In the genomic region with DNA sequence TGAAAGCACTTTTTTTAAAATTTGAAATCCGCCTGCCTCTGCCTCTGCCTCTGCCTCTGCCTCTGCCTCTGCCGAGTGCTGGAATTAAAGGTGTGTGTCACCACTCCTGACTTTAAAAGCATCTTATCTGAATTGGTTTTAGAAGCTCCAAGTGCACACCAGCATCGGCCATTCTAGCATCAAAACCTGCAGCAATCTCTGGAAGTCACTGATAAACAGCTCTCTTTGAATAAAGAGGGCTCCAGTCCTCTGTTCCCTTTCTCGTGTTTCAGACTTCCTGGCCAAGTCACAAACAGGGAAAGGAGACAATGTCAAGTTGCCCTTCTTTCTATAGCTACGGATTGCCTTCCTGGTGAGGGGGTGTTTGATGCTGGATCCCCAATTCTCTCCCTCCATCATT, we compare ENCODE assay signal across 13 mouse cellular contexts.
A peak's percentile ranks its signal among the peaks of the same experiment; 100 is the strongest.
DNase-seq lines count a peak whose midpoint lies in the region; ATAC-seq and TF ChIP-seq lines count a peak whose summit lies in the region.
"Had no signal": no experiment of that assay in that cellular context is flagged by ENCODE, and none has a peak within 500 bp of the region (broad histone marks: within the 10 kb centered on the region; RNA-seq: fewer than 3 reads in every experiment).

No protein-coding gene starts in this region.

- H3K4me2 ChIP-seq in kidney, embryonic 14.5 days (replicated peaks; ENCODE audit: low read depth, low read length) = no peak overlapping the region
- no peak overlapping the region for H3K4me2 ChIP-seq in liver, embryonic 11.5 days
- no peak overlapping the region for H3K4me2 ChIP-seq in hindbrain, embryonic 14.5 days (replicated peaks)
- H3K4me2 ChIP-seq: neural tube, embryonic 12.5 days had no signal

- H3K4me1 ChIP-seq in heart, adult 2 months (ENCODE audit: control insufficient read depth, insufficient read depth, low read length) = peaks cover 26% of the 10 kb centered on the region
- peaks cover 6% of the 10 kb centered on the region; the same call in 1 of the 2 replicates for H3K4me1 ChIP-seq in kidney, adult 2 months (ENCODE audit: control insufficient read depth, insufficient read depth, low read length)
- peaks cover 10% of the 10 kb centered on the region; the same call in 1 of the 2 replicates for H3K4me1 ChIP-seq in kidney, embryonic 14.5 days (ENCODE audit: control insufficient read depth, insufficient read depth, low read length)
- peaks cover 0 to 18% of the 10 kb centered on the region in 2 experiments; a peak in 2 of 4 replicates for H3K4me1 ChIP-seq in MEL (ENCODE audit: control insufficient read depth in 1 of 2, insufficient read depth in 2 of 2, low read length in 2 of 2)
- H3K4me1 ChIP-seq in liver, embryonic 11.5 days (replicated peaks; ENCODE audit: control insufficient read depth, insufficient read depth, low read length) = peaks cover 9% of the 10 kb centered on the region; the same call in 1 of the 2 replicates
- H3K4me1 ChIP-seq in hindbrain, embryonic 14.5 days (replicated peaks; ENCODE audit: control insufficient read depth, insufficient read depth, low read length) = peaks cover 7% of the 10 kb centered on the region

- no peak for ATAC-seq in kidney, embryonic 14.5 days (ENCODE audit: low FRiP score, low TSS enrichment)
- no peak for ATAC-seq in liver, embryonic 11.5 days (replicated peaks; ENCODE audit: low FRiP score)
- no peak for ATAC-seq in hindbrain, embryonic 14.5 days (ENCODE audit: low FRiP score)
- ATAC-seq: hindbrain, postnatal 0 days had no signal

- H3K27ac ChIP-seq in heart, adult 2 months = peak overlapping the region; percentile 59
- H3K27ac ChIP-seq in kidney, adult 2 months (ENCODE audit: insufficient read depth, low read depth, low read length) = peak overlapping the region; percentile 48; the same call in 1 of the 2 replicates
- H3K27ac ChIP-seq in kidney, embryonic 14.5 days (ENCODE audit: low read depth, low read length) = no peak overlapping the region; the same call in 1 of the 2 replicates
- peak overlapping the region; percentile 77 for H3K27ac ChIP-seq in MEL (ENCODE audit: control insufficient read depth, low read depth, low read length)
- peak overlapping the region; percentile 45 for H3K27ac ChIP-seq in liver, embryonic 11.5 days (ENCODE audit: low read depth, low read length)
- H3K27ac ChIP-seq in hindbrain, embryonic 14.5 days = no peak overlapping the region
- H3K27ac ChIP-seq: neural tube, embryonic 12.5 days had no signal

- H3K9ac ChIP-seq in heart, adult 2 months (ENCODE audit: low read depth, low read length) = no peak overlapping the region
- no peak overlapping the region for H3K9ac ChIP-seq in kidney, embryonic 14.5 days (ENCODE audit: low read depth, low read length)
- H3K9ac ChIP-seq in MEL (ENCODE audit: control insufficient read depth, low read depth, low read length, poor library complexity, severe bottlenecking) = no peak overlapping the region
- no peak overlapping the region for H3K9ac ChIP-seq in liver, embryonic 11.5 days (ENCODE audit: low read depth, low read length)
- H3K9ac ChIP-seq in hindbrain, embryonic 14.5 days = no peak overlapping the region
- H3K9ac ChIP-seq: neural tube, embryonic 12.5 days had no signal

- TF ChIP-seq POLR2A in heart, adult 2 months (IDR thresholded peaks at IDR 0.05; ENCODE audit: insufficient read depth, low read depth, low read length) = no peak
- no peak for TF ChIP-seq POLR2A in kidney, adult 2 months (IDR thresholded peaks at IDR 0.05; ENCODE audit: low read depth, low read length)
- no peak for TF ChIP-seq POLR2A in MEL (IDR thresholded peaks at IDR 0.05; ENCODE audit: control insufficient read depth in 1 of 2, insufficient read depth in 1 of 2, low read depth in 1 of 2, low read length in 2 of 2, poor library complexity in 1 of 2)

- H3K79me2 ChIP-seq in heart, adult 2 months (replicated peaks; ENCODE audit: control insufficient read depth, insufficient read depth, low read length) = no peaks in the 10 kb centered on the region
- H3K79me2 ChIP-seq in MEL (ENCODE audit: control insufficient read depth, insufficient read depth, low read length, poor library complexity) = no peaks in the 10 kb centered on the region

- no peak for DNase-seq in heart, adult 2 months
- DNase-seq in heart, adult 9 months (ENCODE audit: low spot score in 2 of 2) = no peak
- DNase-seq in kidney, adult 2 months = no peak
- peak; percentile 63 for DNase-seq in MEL (ENCODE audit: low read depth, low spot score)
- no peak for DNase-seq in liver, embryonic 11.5 days (ENCODE audit: low spot score)
- no peak for DNase-seq in layer of hippocampus, adult 9-11 months
- no peak for DNase-seq in hindbrain, embryonic 14.5 days (ENCODE audit: low spot score)
- DNase-seq: cerebellum, adult 9-10 months; layer of hippocampus, postnatal 36 days; right cerebral cortex, postnatal 4 days had no signal

- peaks cover 5% of the 10 kb centered on the region for H3K36me3 ChIP-seq in heart, adult 2 months (ENCODE audit: control insufficient read depth, insufficient read depth, low read length)
- H3K36me3 ChIP-seq in kidney, adult 2 months (ENCODE audit: control insufficient read depth, insufficient read depth, low read length) = no peaks in the 10 kb centered on the region
- H3K36me3 ChIP-seq in kidney, embryonic 14.5 days (ENCODE audit: control insufficient read depth, insufficient read depth, low read length) = no peaks in the 10 kb centered on the region
- peaks cover 0 to 12% of the 10 kb centered on the region in 2 experiments; a peak in 2 of 4 replicates for H3K36me3 ChIP-seq in MEL (ENCODE audit: control insufficient read depth in 1 of 2, insufficient read depth in 2 of 2, low read length in 2 of 2)
- no peaks in the 10 kb centered on the region for H3K36me3 ChIP-seq in liver, embryonic 11.5 days (ENCODE audit: control insufficient read depth, insufficient read depth, low read length)
- 0 out of 2 replicates have a peak, but pooled peaks cover 4% of the 10 kb centered on the region for H3K36me3 ChIP-seq in hindbrain, embryonic 14.5 days (replicated peaks; ENCODE audit: control insufficient read depth, insufficient read depth)
- H3K36me3 ChIP-seq: neural tube, embryonic 12.5 days had no signal

- TF ChIP-seq RAD21 in MEL (IDR thresholded peaks at IDR 0.05; ENCODE audit: low read depth, low read length) = no peak

- WGBS in heart, adult 2 months = 26% methylated on average over 5 of the region's 5 CpGs
- WGBS in kidney, adult 2 months = 61% methylated on average over 5 of the region's 5 CpGs
- WGBS in kidney, embryonic 14.5 days = 64% methylated on average over 5 of the region's 5 CpGs
- 36% methylated on average over 5 of the region's 5 CpGs for WGBS in liver, embryonic 11.5 days
- 72% methylated on average over 5 of the region's 5 CpGs for WGBS in hindbrain, embryonic 14.5 days

- no peak for TF ChIP-seq CTCF in heart, adult 2 months (IDR thresholded peaks at IDR 0.05)
- no peak for TF ChIP-seq CTCF in kidney, adult 2 months (conservative IDR thresholded peaks at IDR 0.05; ENCODE audit: insufficient read depth, insufficient read length, low read depth, low read length)
- TF ChIP-seq CTCF in MEL (IDR thresholded peaks at IDR 0.05 in 2 of 3, conservative IDR thresholded peaks at IDR 0.05 in 1 of 3; ENCODE audit: control insufficient read depth in 1 of 3, insufficient read depth in 1 of 3, low read depth in 2 of 3, low read length in 3 of 3, poor library complexity in 1 of 3, severe bottlenecking in 1 of 3) = no peak

- intact Hi-C loops in heart, adult 2 months (cut with DNase I) = loop anchor here (10.0 kb wide), 1 partner anchor 505 kb away; no protein-coding TSS in a partner anchor

- no peak for TF ChIP-seq EP300 in heart, adult 2 months (IDR thresholded peaks at IDR 0.05; ENCODE audit: insufficient read depth, low read depth, low read length)
- TF ChIP-seq EP300 in MEL (IDR thresholded peaks at IDR 0.05; ENCODE audit: low read depth in 1 of 2, low read length in 2 of 2) = peak; percentile 59 to 69

- H3K9me3 ChIP-seq in kidney, embryonic 14.5 days (ENCODE audit: control insufficient read depth, low read length) = peaks cover 4% of the 10 kb centered on the region
- no peaks in the 10 kb centered on the region for H3K9me3 ChIP-seq in MEL (replicated peaks; ENCODE audit: insufficient read depth, low read length)
- H3K9me3 ChIP-seq in liver, embryonic 11.5 days (ENCODE audit: control insufficient read depth, low read length) = no peaks in the 10 kb centered on the region
- 0 out of 2 replicates have a peak, but pooled peaks cover 6% of the 10 kb centered on the region for H3K9me3 ChIP-seq in hindbrain, embryonic 14.5 days (ENCODE audit: control insufficient read depth, low read length)
- H3K9me3 ChIP-seq: neural tube, embryonic 12.5 days had no signal

- no peaks in the 10 kb centered on the region for H3K27me3 ChIP-seq in heart, adult 2 months (ENCODE audit: control insufficient read depth, insufficient read depth, low read length)
- H3K27me3 ChIP-seq in kidney, adult 2 months (replicated peaks; ENCODE audit: control insufficient read depth, insufficient read depth, low read length) = no peaks in the 10 kb centered on the region
- no peaks in the 10 kb centered on the region for H3K27me3 ChIP-seq in kidney, embryonic 14.5 days (ENCODE audit: control insufficient read depth, insufficient read depth, low read length)
- no peaks in the 10 kb centered on the region for H3K27me3 ChIP-seq in MEL (ENCODE audit: control insufficient read depth in 1 of 2, insufficient read depth in 2 of 2, low read length in 2 of 2)
- no peaks in the 10 kb centered on the region for H3K27me3 ChIP-seq in liver, embryonic 11.5 days (replicated peaks; ENCODE audit: control insufficient read depth, insufficient read depth, low read length)
- no peaks in the 10 kb centered on the region for H3K27me3 ChIP-seq in hindbrain, embryonic 14.5 days (ENCODE audit: control insufficient read depth, insufficient read depth, low read length)

- H3K4me3 ChIP-seq in heart, adult 2 months = no peak overlapping the region
- no peak overlapping the region for H3K4me3 ChIP-seq in kidney, adult 2 months (ENCODE audit: insufficient read depth, low read depth, low read length)
- H3K4me3 ChIP-seq in kidney, embryonic 14.5 days (ENCODE audit: low read length) = no peak overlapping the region
- H3K4me3 ChIP-seq in MEL (ENCODE audit: control insufficient read depth in 1 of 2, insufficient read depth in 1 of 2, low read depth in 2 of 2, low read length in 2 of 2) = no peak overlapping the region
- no peak overlapping the region for H3K4me3 ChIP-seq in liver, embryonic 11.5 days (ENCODE audit: low read depth, low read length)
- no peak overlapping the region for H3K4me3 ChIP-seq in hindbrain, embryonic 14.5 days (replicated peaks; ENCODE audit: low read length)
- H3K4me3 ChIP-seq: neural tube, embryonic 12.5 days had no signal

TF ChIP-seq in MEL, 35 proteins besides CTCF, POLR2A, EP300 and RAD21 (continues in another document):
- TF ChIP-seq POLR2AphosphoS5 (IDR thresholded peaks at IDR 0.05; ENCODE audit: borderline replicate concordance, low read depth, low read length) (no peak), MYB (IDR thresholded peaks at IDR 0.05; ENCODE audit: low read depth, low read length) (no peak), GATA1 (IDR thresholded peaks at IDR 0.05; ENCODE audit: low read depth, low read length) (peak; percentile 65; the same call in 1 of the 2 replicates), ETS1 (IDR thresholded peaks at IDR 0.05; ENCODE audit: low read depth, low read length) (0 out of 2 replicates have a peak, but pooled peaks have one; percentile 7), JUND (IDR thresholded peaks at IDR 0.05; ENCODE audit: low read depth, low read length) (no peak), MXI1 (IDR thresholded peaks at IDR 0.05; ENCODE audit: low read depth, low read length) (no peak)

Comparison
In these comparisons a context has a peak if more than half of its experiments do, and no peak if none do; other contexts are left out.
1. H3K27ac ChIP-seq: peak in heart, adult 2 months (single experiment), kidney, adult 2 months (single experiment), MEL (single experiment) and liver, embryonic 11.5 days (single experiment); none in kidney, embryonic 14.5 days (single experiment) and hindbrain, embryonic 14.5 days (single experiment).